Mouse (Mus musculus): Measurements from ENCODE around the gene Gyg. TPM values are rescaled to one million over a fixed set of nuclear protein-coding genes. Genes with fewer than 3 reads are reported as not detected.

The Gyg gene
- polyA plus RNA-seq, 1 experiment, result 28.5 TPM

GRCm38 (mm10) chr3:20145696-20146113, 9.4 kb downstream of the Gyg start:
- peak; percentile 17 for DNase-seq (ENCODE audit: low read depth)
- no peak for TF ChIP-seq CTCF (IDR thresholded peaks at IDR 0.05; ENCODE audit: borderline replicate concordance, extremely low read depth, insufficient read depth, insufficient read length)
- TF ChIP-seq POLR2A (IDR thresholded peaks at IDR 0.05; ENCODE audit: borderline replicate concordance, extremely low read depth, insufficient read depth, insufficient read length, poor library complexity, severe bottlenecking), result no peak

GRCm38 (mm10) chr3:20144401-20144800, 10.7 kb downstream of the Gyg start:
- TF ChIP-seq POLR2A (IDR thresholded peaks at IDR 0.05; ENCODE audit: borderline replicate concordance, extremely low read depth, insufficient read depth, insufficient read length, poor library complexity, severe bottlenecking) (no peak), CTCF (IDR thresholded peaks at IDR 0.05; ENCODE audit: borderline replicate concordance, extremely low read depth, insufficient read depth, insufficient read length) (no peak)
- DNase-seq (ENCODE audit: low read depth), result peak; percentile 6

DNA sequence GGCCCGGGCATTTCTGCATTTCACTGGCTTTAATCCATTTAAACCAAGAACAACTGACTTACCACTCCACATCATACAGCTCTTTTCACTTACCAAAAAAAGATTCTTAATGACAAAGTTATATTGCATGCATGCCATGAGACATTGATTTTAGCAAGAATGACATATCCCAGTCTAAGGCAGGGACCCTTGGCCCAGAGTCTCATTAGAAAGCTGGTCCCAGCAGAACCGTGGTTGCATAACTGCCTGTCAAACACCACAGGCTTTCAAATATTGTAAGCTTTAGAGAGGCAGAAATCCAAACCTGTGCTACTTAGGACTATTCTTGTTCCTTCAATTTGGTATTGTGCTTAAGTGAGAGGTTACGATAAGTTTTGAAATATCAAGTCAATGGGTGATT, 11.4 kb downstream of the Gyg start:
- DNase-seq (ENCODE audit: low read depth), result no peak
- TF ChIP-seq POLR2A (IDR thresholded peaks at IDR 0.05; ENCODE audit: borderline replicate concordance, extremely low read depth, insufficient read depth, insufficient read length, poor library complexity, severe bottlenecking) (no peak), CTCF (IDR thresholded peaks at IDR 0.05; ENCODE audit: borderline replicate concordance, extremely low read depth, insufficient read depth, insufficient read length) (no peak)

DNA sequence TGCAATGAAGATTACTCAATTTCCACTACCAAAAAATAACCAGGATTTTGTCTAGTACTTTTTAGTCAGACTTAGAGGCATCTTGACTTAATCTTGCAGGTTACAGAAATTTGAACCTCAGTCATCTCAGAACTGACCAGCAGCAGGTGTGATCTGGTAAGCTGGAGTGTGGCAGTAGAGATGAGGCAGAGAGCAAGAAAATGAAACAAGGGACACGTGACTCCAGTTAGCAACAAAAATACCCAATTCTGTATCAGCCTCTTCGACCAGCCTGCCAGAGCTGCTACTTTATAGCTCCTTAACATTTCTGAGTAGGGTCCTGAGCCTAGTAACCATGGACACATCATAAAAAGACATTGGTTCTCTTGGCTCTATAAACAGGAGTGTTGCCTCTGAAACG, 12.5 kb downstream of the Gyg start:
- DNase-seq (ENCODE audit: low read depth), result no peak
- TF ChIP-seq CTCF (IDR thresholded peaks at IDR 0.05; ENCODE audit: borderline replicate concordance, extremely low read depth, insufficient read depth, insufficient read length), result no peak

GRCm38 (mm10) chr3:20142101-20142500, 13.0 kb downstream of the Gyg start:
- DNase-seq (ENCODE audit: low read depth), result no peak
- TF ChIP-seq CTCF (IDR thresholded peaks at IDR 0.05; ENCODE audit: borderline replicate concordance, extremely low read depth, insufficient read depth, insufficient read length) (no peak), POLR2A (IDR thresholded peaks at IDR 0.05; ENCODE audit: borderline replicate concordance, extremely low read depth, insufficient read depth, insufficient read length, poor library complexity, severe bottlenecking) (no peak)

DNA sequence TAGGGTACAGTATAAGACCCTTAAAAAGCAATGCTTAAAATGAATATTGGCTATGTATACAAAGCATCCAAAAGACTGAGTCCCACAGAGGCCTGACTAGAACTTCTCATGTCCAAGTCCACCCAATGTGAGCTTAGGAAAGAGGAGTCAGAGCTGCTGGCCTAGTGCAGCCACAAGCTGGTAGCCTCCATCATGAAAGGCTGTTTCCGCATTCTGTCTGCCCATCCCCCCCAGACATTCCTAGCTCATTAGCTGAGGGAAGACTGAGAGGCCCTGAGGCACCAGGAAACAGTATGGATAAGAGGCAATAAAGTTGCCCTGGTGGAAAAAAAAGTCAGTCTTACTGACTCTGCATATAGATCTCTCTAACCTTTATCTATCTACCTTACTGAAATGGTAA, 13.4 kb downstream of the Gyg start:
- TF ChIP-seq CTCF (IDR thresholded peaks at IDR 0.05; ENCODE audit: borderline replicate concordance, extremely low read depth, insufficient read depth, insufficient read length) (no peak), POLR2A (IDR thresholded peaks at IDR 0.05; ENCODE audit: borderline replicate concordance, extremely low read depth, insufficient read depth, insufficient read length, poor library complexity, severe bottlenecking) (no peak)
- peak; percentile 19 for DNase-seq (ENCODE audit: low read depth)

DNA sequence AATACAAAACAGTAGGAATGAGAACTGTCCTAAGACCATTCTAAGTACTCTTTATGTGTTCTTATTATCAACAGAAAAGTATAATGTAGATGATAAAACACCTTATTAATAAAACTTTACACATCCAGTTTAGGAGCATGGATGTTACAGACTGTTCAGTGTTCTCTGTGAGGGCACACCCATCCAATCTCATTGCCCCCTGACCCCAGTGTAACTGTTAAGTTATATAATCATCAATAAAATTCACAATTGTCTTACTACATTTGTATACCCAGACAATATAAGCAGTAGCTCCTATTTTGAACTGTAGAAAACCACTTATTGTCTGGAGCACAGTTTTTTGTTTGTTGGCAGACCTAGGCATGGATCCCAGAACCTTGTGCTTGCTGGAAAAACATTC, 13.9 kb downstream of the Gyg start:
- no peak for DNase-seq (ENCODE audit: low read depth)
- TF ChIP-seq POLR2A (IDR thresholded peaks at IDR 0.05; ENCODE audit: borderline replicate concordance, extremely low read depth, insufficient read depth, insufficient read length, poor library complexity, severe bottlenecking), result no peak
- TF ChIP-seq CTCF (IDR thresholded peaks at IDR 0.05; ENCODE audit: borderline replicate concordance, extremely low read depth, insufficient read depth, insufficient read length), result no peak

DNA sequence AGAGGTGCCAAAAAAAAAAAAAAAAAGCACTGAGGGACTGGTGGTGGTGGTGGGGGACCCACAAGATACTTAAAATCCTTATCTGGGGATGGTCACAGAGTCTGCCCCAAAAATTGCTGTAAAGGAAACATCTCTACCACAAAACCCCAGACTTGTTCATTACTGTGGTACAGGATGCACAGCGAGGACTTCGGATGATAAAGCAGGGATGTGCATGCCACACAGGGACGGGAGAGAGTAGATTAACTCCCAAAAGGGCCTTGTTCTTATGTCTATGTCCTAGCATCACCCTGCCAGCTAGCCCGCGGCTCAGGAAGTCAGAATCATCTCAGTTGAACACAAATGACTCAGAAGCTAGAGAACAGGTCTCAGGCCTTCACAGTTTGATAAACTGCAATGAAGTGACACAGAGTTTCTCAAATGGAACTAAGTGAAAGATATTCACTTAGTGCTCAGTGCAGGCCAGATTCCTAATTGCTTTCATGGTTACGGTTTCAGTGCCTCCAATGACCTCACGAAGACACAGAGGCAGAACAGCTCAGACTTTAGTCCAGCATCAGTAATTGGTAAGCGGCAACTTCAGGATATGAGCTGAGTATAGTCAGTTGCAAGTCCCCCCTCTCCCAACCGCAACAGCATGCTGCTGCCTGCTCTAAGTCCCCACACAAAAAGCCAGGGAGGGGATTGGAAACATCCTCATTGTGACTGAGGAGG, 18.1 kb downstream of the Gyg start:
- TF ChIP-seq CTCF (IDR thresholded peaks at IDR 0.05; ENCODE audit: borderline replicate concordance, extremely low read depth, insufficient read depth, insufficient read length) (no peak), POLR2A (IDR thresholded peaks at IDR 0.05; ENCODE audit: borderline replicate concordance, extremely low read depth, insufficient read depth, insufficient read length, poor library complexity, severe bottlenecking) (no peak)
- DNase-seq (ENCODE audit: low read depth), result no peak

DNA sequence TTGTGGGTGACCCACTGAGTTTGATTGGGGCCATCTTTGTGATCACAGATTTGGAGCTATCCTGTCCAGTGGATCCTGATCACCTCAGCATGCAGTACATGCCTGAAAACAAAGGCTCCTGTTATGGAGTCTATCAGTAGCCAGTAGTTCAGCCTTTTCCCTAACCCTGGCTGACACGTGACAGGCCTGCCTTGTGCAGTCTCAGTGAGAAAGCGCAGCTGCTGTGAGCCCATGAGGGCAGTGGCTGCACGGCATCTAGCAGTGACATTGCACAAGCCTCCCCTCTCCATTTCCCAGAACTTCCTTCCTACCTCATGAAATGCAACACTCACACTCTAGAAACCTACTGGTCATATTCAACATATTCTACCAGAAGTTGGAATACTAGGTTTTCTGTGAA, 20.6 kb downstream of the Gyg start:
- no peak for DNase-seq (ENCODE audit: low read depth)
- TF ChIP-seq CTCF (IDR thresholded peaks at IDR 0.05; ENCODE audit: borderline replicate concordance, extremely low read depth, insufficient read depth, insufficient read length) (no peak), POLR2A (IDR thresholded peaks at IDR 0.05; ENCODE audit: borderline replicate concordance, extremely low read depth, insufficient read depth, insufficient read length, poor library complexity, severe bottlenecking) (no peak)

GRCm38 (mm10) chr3:20133745-20134144, 21.4 kb downstream of the Gyg start:
- no peak for TF ChIP-seq CTCF (IDR thresholded peaks at IDR 0.05; ENCODE audit: borderline replicate concordance, extremely low read depth, insufficient read depth, insufficient read length)
- TF ChIP-seq POLR2A (IDR thresholded peaks at IDR 0.05; ENCODE audit: borderline replicate concordance, extremely low read depth, insufficient read depth, insufficient read length, poor library complexity, severe bottlenecking), result no peak
- peak; percentile 29 for DNase-seq (ENCODE audit: low read depth)

DNA sequence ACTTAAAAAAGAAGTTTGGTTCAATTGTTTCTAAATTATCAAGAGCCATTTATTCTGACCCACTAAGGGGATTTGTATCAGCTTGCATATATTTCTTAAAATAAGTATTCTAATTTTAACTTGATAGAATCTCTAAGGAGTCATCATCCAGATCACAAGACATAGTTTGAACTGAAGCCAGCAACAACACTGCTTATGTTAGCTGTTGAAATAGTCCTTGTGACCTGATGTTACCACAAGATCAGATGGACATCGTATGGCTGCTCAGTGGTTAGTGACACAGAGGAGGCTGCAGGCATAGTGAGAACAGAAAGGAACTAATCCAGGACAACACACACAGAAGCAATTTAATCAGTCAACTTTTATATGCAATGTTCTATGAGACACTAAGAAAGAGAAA, 22.4 kb downstream of the Gyg start:
- no peak for TF ChIP-seq CTCF (IDR thresholded peaks at IDR 0.05; ENCODE audit: borderline replicate concordance, extremely low read depth, insufficient read depth, insufficient read length)
- TF ChIP-seq POLR2A (IDR thresholded peaks at IDR 0.05; ENCODE audit: borderline replicate concordance, extremely low read depth, insufficient read depth, insufficient read length, poor library complexity, severe bottlenecking), result no peak
- no peak for DNase-seq (ENCODE audit: low read depth)

DNA sequence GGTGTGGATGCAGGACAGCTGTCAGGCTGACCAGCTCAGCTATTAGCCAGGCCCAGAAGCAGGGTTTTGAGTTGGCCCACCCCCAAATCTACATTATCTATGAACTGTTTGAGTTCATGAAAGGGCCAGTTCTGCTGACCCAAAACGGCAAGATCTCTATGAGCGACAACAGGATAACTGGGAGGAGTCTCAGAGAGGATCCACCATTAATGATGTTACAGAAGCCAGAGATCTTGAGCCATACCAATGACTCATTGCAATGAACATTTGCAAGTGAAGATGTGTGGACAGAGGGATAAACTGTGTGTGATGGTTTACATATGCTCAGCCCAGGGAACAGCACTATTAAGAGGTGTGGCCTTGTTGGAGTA, 23.8 kb downstream of the Gyg start:
- no peak for DNase-seq (ENCODE audit: low read depth)

More for the DNA sequence above, 23.8 kb downstream of the Gyg start:
- TF ChIP-seq POLR2A (IDR thresholded peaks at IDR 0.05; ENCODE audit: borderline replicate concordance, extremely low read depth, insufficient read depth, insufficient read length, poor library complexity, severe bottlenecking), result no peak
- TF ChIP-seq CTCF (IDR thresholded peaks at IDR 0.05; ENCODE audit: borderline replicate concordance, extremely low read depth, insufficient read depth, insufficient read length), result no peak
